Mouse (Mus musculus): Measurements from ENCODE around the gene Stat5b.

GRCm38 (mm10) chr11:100894146-100894918 is 43.8 kb upstream of the Stat5b start:
- TF ChIP-seq CTCF (IDR thresholded peaks at IDR 0.05; ENCODE audit: low read depth) (no peak), EP300 (optimal IDR thresholded peaks at IDR 0.05) (no peak)
